Mouse (Mus musculus) midbrain, embryonic 16.5 days (tissue): ENCODE measurements around the gene BC029722. TPM values are rescaled to one million over a fixed set of nuclear protein-coding genes. Genes with fewer than 3 reads are reported as not detected.
A peak's percentile ranks its signal among the peaks of the same experiment; 100 is the strongest.

Experiments used
- ATAC-seq: fragments of 200-750 bp; cut with Nextera tagmentation; 2 replicates; pipeline ENCODE4 v1.8.0; 2017; ENCODE audit warnings: moderate TSS enrichment
- H3K27ac ChIP-seq: fragments of 300-500 bp; sonication (generic); 2 replicates; pipeline ENCODE4 v1.5.1; 2014; ENCODE audit warnings: mild to moderate bottlenecking, low read length, mixed read lengths
- H3K27me3 ChIP-seq: fragments of 300-500 bp; sonication (generic); 2 replicates; pipeline ENCODE4 v1.6.1; 2014; ENCODE audit warnings: low read depth, low read length, mixed read lengths; ENCODE audit not compliant: control insufficient read depth, insufficient read depth
- H3K36me3 ChIP-seq: fragments of 300-500 bp; sonication (generic); 2 replicates; pipeline ENCODE4 v1.6.1; 2014; ENCODE audit warnings: mild to moderate bottlenecking, low read length, moderate library complexity, mixed read lengths; ENCODE audit not compliant: control insufficient read depth, insufficient read depth
- H3K4me1 ChIP-seq: fragments of 300-500 bp; sonication (generic); 2 replicates; pipeline ENCODE4 v1.6.1; 2014; ENCODE audit warnings: mild to moderate bottlenecking, low read length, mixed read lengths; ENCODE audit not compliant: control insufficient read depth, insufficient read depth
- H3K4me2 ChIP-seq: fragments of 300-500 bp; sonication (generic); 2 replicates; pipeline ENCODE4 v1.6.1; 2014; ENCODE audit warnings: mild to moderate bottlenecking, low read length, mixed read lengths
- H3K4me3 ChIP-seq: fragments of 300-500 bp; sonication (generic); 2 replicates; pipeline ENCODE4 v1.5.1; 2014; ENCODE audit warnings: low read depth, mild to moderate bottlenecking, low read length, moderate library complexity, mixed read lengths
- H3K9ac ChIP-seq: fragments of 300-500 bp; sonication (generic); 2 replicates; pipeline ENCODE4 v1.6.1; 2014; ENCODE audit warnings: low read depth, low read length, mixed read lengths
- H3K9me3 ChIP-seq: fragments of 300-500 bp; sonication (generic); replicated peaks from 2 replicates; pipeline ENCODE4 v1.6.1; 2014; ENCODE audit warnings: mild to moderate bottlenecking, low read length, mixed read lengths; ENCODE audit not compliant: control insufficient read depth, poor library complexity, severe bottlenecking
- WGBS: fragments of 180-500 bp; shearing (Covaris S2); extraction: QIAGEN DNeasy Blood & Tissue Kit; methylation state at CpG from one replicate; pipeline ENCODE4 v1.1.7; 2014; 5-methylcytosine and 5-hydroxymethylcytosine counted together
- polyA plus RNA-seq: library from polyadenylated mRNA; unstranded; fragments of >200 nt; fragmentation: Nextera tagmentation; extraction: Ambion mirVana; gene quantifications from 2 replicates; pipeline ENCODE4 v1.2.1, GENCODE M21; 2015

BC029722 gene
- polyA plus RNA-seq: 38.9 and 44.0 TPM in 2 replicates

DNA sequence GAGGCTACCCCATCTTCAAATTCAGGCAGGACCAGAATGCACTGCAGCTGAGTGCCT, at the start of gene BC029722:
BC029722 (minus strand) TSS at position 35 of the 57 bp plus-strand sequence.
- Histone ChIP-seq H3K4me1 (peaks cover 15% of the 10 kb centered on the region), H3K9me3 (no peaks in the 10 kb centered on the region), H3K36me3 (peaks cover 12% of the 10 kb centered on the region), H3K9ac (peak within 1 kb of the TSS; percentile 86), H3K4me2 (peak within 1 kb of the TSS; percentile 81), H3K4me3 (peak within 1 kb of the TSS; percentile 53), H3K27ac (peak within 1 kb of the TSS; percentile 75), H3K27me3 (no peaks in the 10 kb centered on the region)
- no peak for ATAC-seq

DNA sequence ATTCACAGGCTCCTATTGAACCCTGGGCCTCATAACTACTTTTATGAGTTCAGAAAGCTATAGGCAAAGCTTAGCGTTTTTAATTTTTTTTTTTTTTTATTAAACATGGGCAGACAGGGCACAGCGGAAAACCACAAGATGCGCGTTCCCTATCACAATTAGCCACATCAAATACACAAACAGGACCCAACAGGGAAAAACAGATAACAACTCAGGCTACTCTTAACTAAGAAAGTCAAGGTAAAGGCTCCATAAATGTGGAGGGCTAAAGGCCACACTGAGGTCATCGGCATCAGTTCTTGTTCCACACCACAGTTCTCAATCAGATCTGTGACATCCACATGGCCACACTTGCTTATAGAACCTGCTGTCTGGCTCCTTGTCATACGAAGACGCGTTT, 49.1 kb upstream of the BC029722 start:
- no peak overlapping the region for H3K4me2 ChIP-seq
- no peak overlapping the region for H3K9ac ChIP-seq
- no peaks in the 10 kb centered on the region for H3K9me3 ChIP-seq
- H3K4me3 ChIP-seq: no peak overlapping the region
- H3K4me1 ChIP-seq: peaks cover 6% of the 10 kb centered on the region
- no peak for ATAC-seq
- no peaks in the 10 kb centered on the region for H3K27me3 ChIP-seq
- H3K36me3 ChIP-seq: peaks cover 4% of the 10 kb centered on the region; the same call in 1 of the 2 replicates
- WGBS: 96% methylated on average over 8 of the region's 8 CpGs
- no peak overlapping the region for H3K27ac ChIP-seq

DNA sequence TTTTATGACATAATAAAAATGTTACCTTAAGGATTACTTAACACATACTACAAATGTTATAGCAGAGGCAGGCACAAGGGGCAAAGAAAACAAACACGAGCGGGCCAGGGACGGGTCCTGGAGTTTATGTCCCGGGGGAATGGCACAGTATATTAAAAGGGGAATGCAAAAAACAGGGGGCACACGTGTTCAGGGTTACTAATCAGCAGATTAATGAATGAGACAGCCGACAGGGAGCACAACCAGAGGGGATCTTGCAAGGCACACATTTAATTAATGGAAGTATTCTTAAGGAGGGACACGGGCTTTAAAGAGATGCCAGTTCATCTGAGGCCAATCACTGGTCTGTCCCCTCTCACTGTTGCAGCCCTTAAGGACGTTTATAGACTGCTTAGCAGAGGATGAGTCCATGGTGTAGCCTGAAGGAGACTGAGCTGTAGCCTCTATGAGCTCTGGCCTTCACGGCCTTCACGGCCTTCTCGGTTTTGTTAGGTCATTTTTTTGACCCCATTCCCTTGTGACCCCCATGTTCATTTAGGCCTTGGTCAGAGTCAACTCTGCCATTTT, 44.2 kb upstream of the BC029722 start:
- Histone ChIP-seq H3K4me2 (peak overlapping the region; percentile 18), H3K27ac (peak overlapping the region; percentile 39), H3K4me1 (peaks cover 11% of the 10 kb centered on the region), H3K9ac (no peak overlapping the region), H3K36me3 (no peaks in the 10 kb centered on the region), H3K4me3 (no peak overlapping the region), H3K9me3 (no peaks in the 10 kb centered on the region), H3K27me3 (no peaks in the 10 kb centered on the region)
- ATAC-seq: peak; percentile 54
- WGBS: 38% methylated on average over 11 of the region's 11 CpGs

DNA sequence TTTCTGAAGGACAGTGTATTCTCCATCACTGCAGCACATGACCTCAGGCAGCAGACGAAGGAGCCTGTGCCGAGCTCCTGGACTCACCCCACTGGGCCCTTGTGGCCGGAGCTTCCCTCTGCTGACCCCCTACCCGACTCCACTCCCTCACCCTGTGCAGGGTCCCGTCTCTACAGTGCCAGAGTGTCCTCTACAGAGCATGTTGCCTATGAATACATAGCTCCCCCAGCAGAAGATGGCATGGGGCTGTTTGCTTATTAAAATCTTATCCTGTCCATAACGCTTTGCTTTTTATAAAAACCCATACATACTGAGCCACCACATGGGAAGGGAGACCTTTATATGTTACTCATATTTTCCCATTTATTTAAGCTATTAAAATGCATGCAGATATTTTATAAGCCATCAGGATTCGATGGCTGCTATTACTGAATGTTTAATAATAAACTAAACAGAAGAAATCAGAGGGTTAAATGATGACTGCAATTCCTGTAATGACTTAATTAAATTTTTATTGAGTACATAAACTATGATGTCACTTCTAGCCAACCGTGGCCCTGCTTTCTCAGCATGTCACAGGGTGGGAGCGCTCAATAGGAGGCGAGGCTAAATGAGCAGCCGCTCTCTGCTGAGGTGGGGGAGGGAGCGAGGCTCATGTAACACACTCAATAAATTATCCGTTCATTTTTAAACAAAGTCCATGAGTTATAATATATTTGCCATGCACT, 43.5 kb upstream of the BC029722 start:
- Histone ChIP-seq H3K9ac (no peak overlapping the region), H3K27ac (peak overlapping the region; percentile 40), H3K4me3 (no peak overlapping the region), H3K9me3 (no peaks in the 10 kb centered on the region), H3K4me2 (peak overlapping the region; percentile 18), H3K36me3 (no peaks in the 10 kb centered on the region), H3K4me1 (peaks cover 11% of the 10 kb centered on the region), H3K27me3 (no peaks in the 10 kb centered on the region)
- ATAC-seq: peak; percentile 94
- WGBS: 61% methylated on average over 13 of the region's 13 CpGs

DNA sequence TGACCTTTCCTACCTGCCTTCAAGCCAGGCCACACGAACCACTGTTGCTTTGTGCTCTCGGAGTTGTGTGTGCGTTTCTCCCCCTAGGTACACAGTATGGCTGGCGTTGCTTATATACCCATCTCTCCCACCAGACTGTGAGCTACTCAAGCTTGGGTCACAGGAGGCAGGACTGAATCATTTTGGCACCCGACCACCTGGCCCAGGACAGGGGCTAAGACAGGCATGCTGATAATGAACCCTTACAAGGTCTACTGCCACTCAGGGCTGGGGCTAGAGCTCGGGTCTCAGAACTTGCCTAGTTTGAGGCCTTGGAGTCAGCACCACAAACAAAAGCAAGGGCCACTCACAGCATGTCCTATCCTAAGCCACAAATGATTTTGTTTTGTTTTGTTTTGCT, 42.4 kb upstream of the BC029722 start:
- 95% methylated on average over 6 of the region's 6 CpGs for WGBS
- no peaks in the 10 kb centered on the region for H3K27me3 ChIP-seq
- ATAC-seq: no peak

DNA sequence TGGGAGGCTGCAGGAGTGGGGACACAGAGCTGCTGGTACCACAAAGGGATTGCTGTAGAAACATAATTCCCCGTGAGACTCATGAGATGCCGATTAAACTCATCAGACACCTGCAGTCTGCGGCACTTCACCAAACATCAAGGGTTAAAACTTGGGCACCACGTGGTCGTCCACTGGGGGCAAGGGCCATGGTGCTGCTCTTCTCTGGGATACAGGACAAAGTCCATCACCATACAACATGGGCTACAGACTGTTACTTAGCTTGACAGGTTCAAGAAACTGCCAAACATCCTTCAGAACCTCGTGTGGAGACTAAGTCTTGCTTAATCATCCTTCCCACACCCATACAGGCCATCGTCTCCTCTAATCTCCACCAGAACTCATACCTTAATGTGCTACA, 40.9 kb upstream of the BC029722 start:
- no peaks in the 10 kb centered on the region for H3K27me3 ChIP-seq
- no peak overlapping the region for H3K4me3 ChIP-seq
- H3K27ac ChIP-seq: no peak overlapping the region
- ATAC-seq: no peak
- 85% methylated on average over 7 of the region's 7 CpGs for whole genome bisulfite sequencing
- H3K4me2 ChIP-seq: no peak overlapping the region
- H3K9me3 ChIP-seq: no peaks in the 10 kb centered on the region
- H3K4me1 ChIP-seq: peaks cover 11% of the 10 kb centered on the region
- H3K36me3 ChIP-seq: no peaks in the 10 kb centered on the region
- H3K9ac ChIP-seq: no peak overlapping the region

More for the DNA sequence above, 42.4 kb upstream of the BC029722 start:
- Histone ChIP-seq H3K36me3 (no peaks in the 10 kb centered on the region), H3K9me3 (no peaks in the 10 kb centered on the region), H3K27ac (no peak overlapping the region), H3K4me2 (no peak overlapping the region), H3K9ac (no peak overlapping the region), H3K4me1 (peaks cover 11% of the 10 kb centered on the region), H3K4me3 (no peak overlapping the region)

DNA sequence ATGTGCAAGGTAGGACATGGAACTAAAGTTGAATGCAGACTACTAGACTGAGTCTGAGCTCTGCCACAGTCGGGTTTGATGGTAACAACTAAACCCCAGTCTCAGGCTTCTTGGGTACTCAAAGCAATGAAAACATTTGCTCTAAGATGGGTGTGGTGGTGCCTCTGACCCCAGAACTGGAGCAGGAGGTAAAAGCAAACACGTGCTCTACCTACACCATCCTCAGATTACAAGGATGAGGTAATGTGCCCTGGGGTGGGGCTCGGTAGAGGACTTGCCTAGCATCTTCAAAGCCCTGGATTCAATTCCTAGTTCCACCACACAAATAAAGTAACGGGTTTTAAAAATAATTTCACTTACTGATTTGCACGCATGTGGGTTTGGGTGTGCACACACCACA, 33.3 kb upstream of the BC029722 start:
- WGBS: 94% methylated on average over 5 of the region's 5 CpGs

DNA sequence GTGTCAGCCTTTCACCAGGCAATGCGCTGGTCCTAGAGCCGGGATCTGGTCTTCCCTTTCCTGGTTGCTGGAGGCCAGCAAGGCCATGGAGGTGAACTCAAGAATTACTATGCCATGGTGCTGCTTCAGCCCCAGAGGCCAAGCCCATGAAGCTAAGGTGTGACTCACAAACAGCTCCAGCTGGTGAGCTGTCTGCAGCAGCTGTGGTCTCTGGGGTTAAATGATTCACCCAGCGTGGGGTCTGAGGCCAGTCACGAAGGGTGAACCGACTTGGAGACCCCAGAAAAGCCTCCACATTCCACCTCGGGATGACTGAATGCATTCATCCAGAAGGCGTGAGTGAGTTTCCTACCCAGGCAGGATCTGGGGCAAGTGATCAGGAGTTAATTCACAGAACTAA, 30.9 kb upstream of the BC029722 start:
- peaks cover 14% of the 10 kb centered on the region for H3K36me3 ChIP-seq
- H3K4me1 ChIP-seq: no peaks in the 10 kb centered on the region
- no peak overlapping the region for H3K27ac ChIP-seq
- H3K9me3 ChIP-seq: no peaks in the 10 kb centered on the region
- no peak for ATAC-seq
- H3K4me3 ChIP-seq: no peak overlapping the region
- H3K9ac ChIP-seq: no peak overlapping the region
- H3K27me3 ChIP-seq: no peaks in the 10 kb centered on the region
- 78% methylated on average over 7 of the region's 7 CpGs for WGBS
- no peak overlapping the region for H3K4me2 ChIP-seq

More for the DNA sequence above, 33.3 kb upstream of the BC029722 start:
- ATAC-seq: no peak
- Histone ChIP-seq H3K9me3 (no peaks in the 10 kb centered on the region), H3K4me3 (no peak overlapping the region), H3K36me3 (peaks cover 6% of the 10 kb centered on the region; the same call in 1 of the 2 replicates), H3K9ac (no peak overlapping the region), H3K27me3 (no peaks in the 10 kb centered on the region), H3K27ac (no peak overlapping the region), H3K4me2 (no peak overlapping the region), H3K4me1 (no peaks in the 10 kb centered on the region)

DNA sequence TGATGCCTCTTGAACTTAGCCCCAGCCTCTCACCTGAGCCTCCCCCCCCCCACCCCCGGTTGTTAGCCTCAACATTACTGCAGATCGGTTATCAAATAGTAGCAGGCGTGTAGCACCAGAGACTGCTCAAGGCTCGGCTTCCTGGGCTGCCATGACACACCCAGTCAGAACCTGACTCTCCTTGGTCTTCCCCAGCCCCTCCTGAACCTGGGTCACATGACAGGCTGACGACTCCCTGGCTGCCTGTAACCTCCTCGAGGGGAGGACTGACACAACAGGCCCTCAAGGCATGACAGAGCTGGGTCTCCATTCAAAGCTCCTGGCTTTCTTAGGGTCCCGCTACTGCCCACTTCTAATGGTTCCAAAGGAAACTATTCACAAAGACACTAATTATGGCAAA, 30.2 kb upstream of the BC029722 start:
- Histone ChIP-seq H3K27ac (no peak overlapping the region), H3K4me2 (no peak overlapping the region), H3K9ac (no peak overlapping the region), H3K4me1 (no peaks in the 10 kb centered on the region), H3K27me3 (no peaks in the 10 kb centered on the region), H3K36me3 (peaks cover 18% of the 10 kb centered on the region), H3K4me3 (no peak overlapping the region), H3K9me3 (no peaks in the 10 kb centered on the region)
- WGBS: 71% methylated on average over 7 of the region's 7 CpGs
- no peak for ATAC-seq
